Mouse (Mus musculus) midbrain, embryonic 14.5 days (tissue): ENCODE data around the gene Rrp1. TPM values are rescaled to one million over a fixed set of nuclear protein-coding genes. Genes with fewer than 3 reads are reported as not detected.
A peak's percentile ranks its signal among the peaks of the same experiment; 100 is the strongest.

Source experiments
- ATAC-seq: fragments of 200-750 bp; cut with Nextera tagmentation; 2 replicates; pipeline ENCODE4 v1.8.0; 2017; ENCODE audit warnings: moderate number of reproducible peaks, moderate library complexity; ENCODE audit not compliant: low FRiP score, low TSS enrichment
- DNase-seq: peaks from one replicate; pipeline ENCODE4 v3.0.0-alpha.2; 2015
- H3K27ac ChIP-seq: fragments of 300-500 bp; sonication (generic); replicated peaks from 2 replicates; pipeline ENCODE4 v1.5.1; 2014; ENCODE audit warnings: mild to moderate bottlenecking, low read depth, low read length, moderate library complexity
- H3K27me3 ChIP-seq: fragments of 300-500 bp; sonication (generic); 2 replicates; pipeline ENCODE4 v1.6.1; 2014; ENCODE audit warnings: low read length, control low read depth, mixed read lengths; ENCODE audit not compliant: control insufficient read depth, insufficient read depth
- H3K36me3 ChIP-seq: fragments of 300-500 bp; sonication (generic); 2 replicates; pipeline ENCODE4 v1.6.1; 2014; ENCODE audit warnings: low read length, control low read depth; ENCODE audit not compliant: control insufficient read depth, insufficient read depth
- H3K4me1 ChIP-seq: fragments of 300-500 bp; sonication (generic); 2 replicates; pipeline ENCODE4 v1.6.1; 2014; ENCODE audit warnings: mild to moderate bottlenecking, antibody characterized with exemption, low read length, control low read depth; ENCODE audit not compliant: control insufficient read depth, insufficient read depth
- H3K4me2 ChIP-seq: fragments of 300-500 bp; sonication (generic); 2 replicates; pipeline ENCODE4 v1.6.1; 2014; ENCODE audit warnings: mild to moderate bottlenecking, low read length, moderate library complexity
- H3K4me3 ChIP-seq: fragments of 300-500 bp; sonication (generic); replicated peaks from 2 replicates; pipeline ENCODE4 v1.5.1; 2014; ENCODE audit warnings: low read depth, low read length
- H3K9ac ChIP-seq: fragments of 300-500 bp; sonication (generic); replicated peaks from 2 replicates; pipeline ENCODE4 v1.6.1; 2014; ENCODE audit warnings: mild to moderate bottlenecking, low read length, moderate library complexity
- H3K9me3 ChIP-seq: fragments of 300-500 bp; sonication (generic); 2 replicates; pipeline ENCODE4 v1.6.1; 2016; ENCODE audit warnings: low read length, control low read depth, mixed read lengths; ENCODE audit not compliant: control insufficient read depth
- WGBS: fragments of 180-500 bp; shearing (Covaris S2); extraction: QIAGEN DNeasy Blood & Tissue Kit; methylation state at CpG from one replicate; pipeline ENCODE4 v1.1.7; 2014; 5-methylcytosine and 5-hydroxymethylcytosine counted together
- polyA plus RNA-seq: library from polyadenylated mRNA; unstranded; fragments of >200 nt; fragmentation: Nextera tagmentation; extraction: Ambion mirVana; gene quantifications from 2 replicates; pipeline ENCODE4 v1.2.1, GENCODE M21; 2014

The Rrp1 gene
- 305 and 353 TPM in 2 replicates for polyA plus RNA-seq

DNA sequence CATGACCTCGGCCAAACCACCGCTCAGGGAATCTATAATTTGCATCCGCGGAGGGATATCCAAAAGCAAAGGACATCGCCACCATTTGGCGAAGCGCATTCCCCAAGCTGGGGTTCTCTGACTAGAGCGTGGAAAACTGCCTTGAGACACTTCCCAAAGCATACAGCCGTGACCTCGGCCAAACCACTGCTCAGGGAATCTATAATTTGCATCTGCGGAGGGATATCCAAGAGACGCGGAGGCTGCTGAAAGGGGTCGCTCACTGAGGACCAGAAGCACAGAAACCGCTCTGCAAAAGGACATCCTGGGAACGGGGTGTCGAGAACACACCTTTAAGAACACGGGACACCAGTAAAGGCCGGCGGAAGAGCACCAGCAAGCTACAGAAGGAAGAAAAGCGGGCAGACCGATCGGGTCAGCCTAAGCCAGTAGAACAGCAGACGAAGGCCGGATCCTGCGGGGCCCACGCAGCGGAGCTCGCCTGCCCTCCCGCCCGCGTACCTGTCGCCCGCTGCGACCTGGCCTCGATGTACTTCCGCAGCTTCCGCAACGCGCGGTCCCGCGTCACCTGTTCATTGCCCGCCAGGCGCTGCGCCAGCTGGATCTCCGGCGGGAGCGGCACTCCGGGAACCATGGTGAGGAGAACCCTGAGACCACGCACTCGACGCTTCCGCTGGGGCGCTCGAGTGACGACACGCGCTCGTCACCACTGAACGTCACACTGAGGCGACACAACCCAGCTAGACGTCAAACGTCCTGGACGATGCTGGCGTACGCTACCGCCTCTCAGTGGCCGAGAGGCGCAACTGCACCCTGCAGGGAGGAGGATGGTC is at the start of gene Rrp1:
Gene Rrp1, minus strand, starts transcription at position 725 of the 833 bp plus-strand sequence.
- Histone ChIP-seq H3K4me2 (peak within 1 kb of the TSS; percentile 87), H3K27ac (peak within 1 kb of the TSS; percentile 89), H3K9ac (peak within 1 kb of the TSS; percentile 84), H3K9me3 (no peaks in the 10 kb centered on the region), H3K4me3 (peak within 1 kb of the TSS; percentile 91), H3K27me3 (no peaks in the 10 kb centered on the region), H3K36me3 (peaks cover 37% of the 10 kb centered on the region), H3K4me1 (peaks cover 12% of the 10 kb centered on the region; the same call in 1 of the 2 replicates)
- WGBS: under 1% methylated on average over 70 of the region's 70 CpGs
- DNase-seq (peak; percentile 98), ATAC-seq (peak; percentile 94)

DNA sequence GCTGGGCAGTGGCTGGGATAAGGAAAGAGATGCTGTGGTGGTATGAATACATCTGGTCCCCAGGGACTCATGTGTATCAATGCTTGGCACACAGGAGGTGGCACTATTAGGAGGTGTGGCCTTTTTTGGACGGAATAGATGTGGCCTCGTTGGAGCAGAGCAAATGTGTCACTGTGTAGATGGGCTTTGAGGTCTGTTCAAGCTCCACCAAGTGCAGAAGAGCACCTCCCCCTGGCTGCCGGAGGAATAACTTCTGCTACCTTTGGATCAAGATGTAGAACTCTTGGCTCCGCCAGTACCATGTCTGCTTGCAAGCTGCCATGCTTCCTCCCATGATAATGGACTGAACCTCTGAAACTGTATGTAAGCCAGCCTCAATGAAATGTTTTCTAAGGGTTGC is 48.9 kb upstream of the Rrp1 start:
- DNase-seq: no peak
- Histone ChIP-seq H3K4me1 (peaks cover 19% of the 10 kb centered on the region), H3K4me3 (no peak overlapping the region), H3K9ac (no peak overlapping the region), H3K4me2 (no peak overlapping the region), H3K9me3 (no peaks in the 10 kb centered on the region), H3K27ac (no peak overlapping the region), H3K27me3 (no peaks in the 10 kb centered on the region), H3K36me3 (no peaks in the 10 kb centered on the region)
- WGBS: 80% methylated on average over 4 of the region's 4 CpGs
- no peak for ATAC-seq

DNA sequence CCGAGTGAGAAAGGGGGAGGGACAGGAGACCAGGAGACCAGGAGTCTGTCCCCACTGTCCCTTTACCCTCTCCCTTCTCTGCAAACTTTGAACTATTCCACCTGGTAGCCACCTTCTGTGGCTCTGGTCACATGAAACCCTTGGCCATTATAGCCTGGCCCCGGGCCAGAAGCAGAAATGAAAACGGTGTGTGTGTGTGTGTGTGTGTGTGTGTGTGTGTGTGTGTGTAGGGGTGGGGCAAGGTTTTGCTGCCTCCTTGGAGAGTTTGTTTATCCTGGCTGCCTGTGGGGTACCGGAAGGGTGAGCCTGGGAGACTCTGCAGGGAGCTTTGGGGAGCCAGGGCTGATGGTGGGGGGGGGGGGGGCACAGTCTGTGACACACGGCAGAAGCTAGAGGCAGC is 47.6 kb upstream of the Rrp1 start:
- Histone ChIP-seq H3K4me3 (no peak overlapping the region), H3K9me3 (no peaks in the 10 kb centered on the region), H3K36me3 (no peaks in the 10 kb centered on the region), H3K27ac (no peak overlapping the region), H3K4me1 (peaks cover 19% of the 10 kb centered on the region), H3K4me2 (no peak overlapping the region), H3K9ac (no peak overlapping the region), H3K27me3 (no peaks in the 10 kb centered on the region)
- DNase-seq (no peak), ATAC-seq (no peak)
- 56% methylated on average over 5 of the region's 5 CpGs for WGBS

DNA sequence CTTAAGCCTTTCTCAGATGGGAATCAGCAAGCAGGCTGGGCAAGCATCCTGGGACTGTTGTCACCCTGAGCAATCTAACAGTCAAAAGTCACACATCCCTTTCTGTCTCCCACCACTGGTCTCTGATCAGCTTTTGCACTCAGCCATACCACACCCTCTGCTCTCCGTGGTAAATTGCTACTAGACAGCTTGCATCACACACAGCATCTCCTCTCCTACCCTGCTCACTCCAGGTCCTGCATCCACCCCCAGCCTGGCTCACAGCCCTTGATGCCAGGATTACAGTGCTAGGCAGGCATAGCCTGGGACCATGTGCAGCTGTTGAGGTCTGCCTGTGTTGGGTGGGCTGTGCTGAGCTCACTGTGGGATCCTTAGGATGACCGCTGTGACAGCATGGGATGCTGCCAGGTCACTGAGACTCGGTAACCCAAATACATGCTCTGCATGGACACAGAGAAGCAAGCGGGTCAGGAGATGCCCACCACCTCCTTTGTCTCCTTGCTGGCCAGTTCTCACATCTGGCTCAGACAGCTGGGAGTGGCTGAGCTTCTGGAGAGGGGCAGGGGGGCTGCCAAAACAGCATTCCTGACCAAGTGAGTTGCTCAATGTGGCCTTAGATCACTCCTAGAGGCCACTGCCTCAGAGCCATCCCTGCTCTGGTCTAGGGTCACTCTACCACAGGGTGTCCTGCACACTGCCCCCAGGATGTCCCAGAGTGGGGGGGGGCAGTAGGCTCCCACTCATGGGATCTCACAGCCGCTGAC is 45.7 kb upstream of the Rrp1 start:
- Histone ChIP-seq H3K27ac (peak overlapping the region; percentile 63), H3K4me1 (peaks cover 13% of the 10 kb centered on the region), H3K36me3 (no peaks in the 10 kb centered on the region), H3K9ac (no peak overlapping the region), H3K27me3 (no peaks in the 10 kb centered on the region), H3K4me3 (no peak overlapping the region), H3K9me3 (no peaks in the 10 kb centered on the region), H3K4me2 (no peak overlapping the region)
- ATAC-seq: no peak
- no peak for DNase-seq
- WGBS: 72% methylated on average over 5 of the region's 5 CpGs

DNA sequence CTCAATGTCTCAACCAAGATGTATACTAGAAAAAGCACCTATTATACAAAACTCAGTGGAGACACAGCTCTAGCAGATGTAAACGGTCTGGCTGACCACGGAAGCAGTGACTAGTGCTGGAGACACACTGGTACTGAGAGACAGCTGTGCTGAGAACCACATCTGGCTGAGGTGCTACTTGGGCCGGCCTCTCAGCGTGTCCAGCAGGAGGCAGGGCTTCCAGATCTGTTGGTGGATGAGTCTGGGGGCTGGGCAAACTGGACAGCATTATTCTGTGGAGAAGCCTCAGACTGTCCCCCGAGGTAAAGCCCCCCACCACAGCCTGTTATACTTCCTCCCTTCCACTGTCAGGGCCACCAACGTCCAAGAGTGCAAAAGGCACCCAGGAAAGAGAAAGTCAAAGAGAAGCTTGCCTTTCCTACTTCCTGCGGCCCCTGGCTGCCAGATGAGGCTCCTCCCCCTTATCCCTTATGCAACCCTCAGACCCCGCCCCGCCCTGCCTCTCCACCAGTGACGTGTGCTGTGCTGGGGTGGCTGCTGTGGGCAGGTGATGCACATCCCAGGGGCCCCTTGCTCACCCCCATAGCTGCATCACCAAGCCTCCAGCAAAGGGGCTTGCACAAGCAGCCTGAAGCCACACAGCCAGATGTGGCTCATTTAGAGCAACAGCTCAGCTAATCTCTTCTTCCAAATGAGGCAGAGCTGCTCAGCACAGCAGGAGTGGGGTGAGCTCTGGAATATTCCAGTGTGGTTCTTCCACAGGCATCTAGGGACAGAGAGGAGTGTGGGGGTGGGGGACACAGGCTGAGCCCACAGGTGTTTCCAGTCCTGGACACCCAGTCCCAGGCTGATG is 44.9 kb upstream of the Rrp1 start:
- Histone ChIP-seq H3K4me1 (peaks cover 10% of the 10 kb centered on the region), H3K4me2 (no peak overlapping the region), H3K9ac (no peak overlapping the region), H3K27ac (peak overlapping the region; percentile 63), H3K36me3 (no peaks in the 10 kb centered on the region), H3K9me3 (no peaks in the 10 kb centered on the region), H3K27me3 (no peaks in the 10 kb centered on the region), H3K4me3 (no peak overlapping the region)
- WGBS: 24% methylated on average over 10 of the region's 10 CpGs
- DNase-seq: peak; percentile 28
- no peak for ATAC-seq

DNA sequence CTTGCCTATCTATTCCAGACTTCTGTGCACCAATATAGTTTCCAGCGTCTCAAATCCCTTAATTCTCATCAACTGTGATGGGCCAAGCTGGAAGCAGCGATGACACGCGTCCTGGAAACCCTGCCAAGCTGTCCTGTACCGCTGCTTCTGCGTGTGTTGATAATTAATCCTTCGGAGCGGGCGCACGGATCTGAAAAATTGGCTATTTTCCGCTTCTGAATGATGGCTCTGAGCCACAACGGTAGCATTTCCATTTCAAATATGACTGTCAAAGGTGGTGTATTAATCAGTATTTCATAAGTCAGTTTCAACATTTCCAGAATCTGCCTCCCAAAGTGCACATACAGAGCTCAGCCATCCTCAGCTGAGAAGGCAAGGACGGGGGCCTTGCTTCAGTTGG is 43.9 kb upstream of the Rrp1 start:
- DNase-seq (peak; percentile 59), ATAC-seq (no peak)
- no peak overlapping the region for H3K4me3 ChIP-seq
- no peaks in the 10 kb centered on the region for H3K27me3 ChIP-seq
- no peaks in the 10 kb centered on the region for H3K36me3 ChIP-seq
- H3K9ac ChIP-seq: no peak overlapping the region
- H3K4me1 ChIP-seq: peaks cover 10% of the 10 kb centered on the region
- WGBS: 52% methylated on average over 13 of the region's 13 CpGs
- H3K4me2 ChIP-seq: no peak overlapping the region; the same call in 1 of the 2 replicates
- peak overlapping the region; percentile 66 for H3K27ac ChIP-seq
- no peaks in the 10 kb centered on the region for H3K9me3 ChIP-seq

DNA sequence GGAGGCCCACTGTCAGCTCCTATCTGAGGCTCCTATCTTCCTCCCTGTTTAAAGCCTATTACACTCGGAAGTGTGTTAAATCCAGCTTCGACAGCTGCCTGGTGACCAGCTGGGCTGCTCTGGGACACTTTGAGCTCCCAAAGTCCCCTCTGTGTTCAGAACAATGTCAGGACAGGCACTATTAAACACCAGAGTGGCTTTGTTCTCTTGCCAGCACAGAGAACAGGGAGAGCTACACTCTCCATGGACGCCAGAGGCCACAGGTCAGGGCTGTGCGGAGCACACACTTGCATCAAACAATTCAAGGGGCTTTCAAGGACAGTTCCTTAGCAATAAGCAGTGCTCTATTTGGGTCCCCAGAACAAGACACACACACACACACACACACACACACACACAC is 39.8 kb upstream of the Rrp1 start:
- peak; percentile 21 for DNase-seq
- H3K9me3 ChIP-seq: no peaks in the 10 kb centered on the region
- no peak overlapping the region for H3K9ac ChIP-seq
- H3K36me3 ChIP-seq: peaks cover 26% of the 10 kb centered on the region
- 10% methylated on average over 4 of the region's 4 CpGs for WGBS
- no peak overlapping the region for H3K4me2 ChIP-seq
- H3K4me3 ChIP-seq: no peak overlapping the region
- no peak overlapping the region for H3K27ac ChIP-seq
- no peak for ATAC-seq
- H3K4me1 ChIP-seq: peaks cover 3% of the 10 kb centered on the region; the same call in 1 of the 2 replicates
- H3K27me3 ChIP-seq: no peaks in the 10 kb centered on the region

DNA sequence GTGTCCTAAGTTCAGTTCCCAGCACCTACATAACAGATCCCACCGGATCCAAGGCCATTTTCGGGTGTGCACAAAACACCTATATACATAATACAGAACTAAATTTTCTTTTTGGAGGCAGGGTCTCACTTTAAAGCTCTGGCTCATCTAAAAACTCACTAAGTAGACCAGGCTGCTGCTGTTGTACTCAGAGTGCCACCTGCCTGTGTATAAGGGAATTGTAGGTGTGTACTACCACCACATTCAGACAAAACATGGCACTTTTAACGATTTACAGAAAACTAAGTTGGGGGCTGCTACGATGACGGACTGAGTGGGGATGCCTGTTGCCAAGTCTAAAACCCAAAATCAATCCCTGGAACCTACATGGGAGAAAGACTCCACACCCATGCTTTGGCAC is 37.9 kb upstream of the Rrp1 start:
- Histone ChIP-seq H3K9me3 (no peaks in the 10 kb centered on the region), H3K4me2 (no peak overlapping the region), H3K4me3 (no peak overlapping the region), H3K27ac (no peak overlapping the region), H3K9ac (no peak overlapping the region), H3K27me3 (no peaks in the 10 kb centered on the region), H3K4me1 (no peaks in the 10 kb centered on the region), H3K36me3 (peaks cover 38% of the 10 kb centered on the region)
- WGBS: 95% methylated on average over 5 of the region's 5 CpGs
- ATAC-seq (no peak), DNase-seq (no peak)
